Mouse (Mus musculus): ENCODE measurements at regions not wholly inside any gene's neighbourhood (a gene's known extent, or its start where the extent isn't known, plus 50 kb on each side); places are given as distances from the start of the nearest gene placed in this dataset.

- 77% methylated on average over 12 of the region's 12 CpGs for WGBS
- Histone ChIP-seq H3K4me2 (replicated peaks) (no peak overlapping the region), H3K9me3 (no peaks in the 10 kb centered on the region), H3K36me3 (no peaks in the 10 kb centered on the region), H3K9ac (replicated peaks) (no peak overlapping the region), H3K4me1 (no peaks in the 10 kb centered on the region), H3K27me3 (no peaks in the 10 kb centered on the region), H3K27ac (replicated peaks) (no peak overlapping the region), H3K4me3 (no peak overlapping the region)
- no peak for ATAC-seq (ENCODE audit: low FRiP score, low read depth)
Observed at GRCm38 (mm10) chr2:115090430-115091175, 435.8 kb upstream of the Dph6 start.

GRCm38 (mm10) chr2:115095351-115095750 is 440.6 kb upstream of the Dph6 start:
- no peak overlapping the region for H3K4me2 ChIP-seq (replicated peaks)
- ATAC-seq (ENCODE audit: low FRiP score, low read depth) = no peak
- no peaks in the 10 kb centered on the region for H3K4me1 ChIP-seq
- H3K9me3 ChIP-seq = no peaks in the 10 kb centered on the region
- no peak overlapping the region for H3K4me3 ChIP-seq
- H3K27ac ChIP-seq (replicated peaks) = no peak overlapping the region
- 88% methylated on average over 12 of the region's 12 CpGs for WGBS
- no peaks in the 10 kb centered on the region for H3K36me3 ChIP-seq
- H3K9ac ChIP-seq (replicated peaks) = no peak overlapping the region
- no peaks in the 10 kb centered on the region for H3K27me3 ChIP-seq

- Histone ChIP-seq H3K36me3 (no peaks in the 10 kb centered on the region), H3K27me3 (no peaks in the 10 kb centered on the region), H3K4me1 (no peaks in the 10 kb centered on the region), H3K9ac (replicated peaks) (no peak overlapping the region), H3K4me2 (replicated peaks) (no peak overlapping the region), H3K9me3 (no peaks in the 10 kb centered on the region), H3K4me3 (no peak overlapping the region), H3K27ac (replicated peaks) (no peak overlapping the region)
- 81% methylated on average over 3 of the region's 3 CpGs for WGBS
- no peak for ATAC-seq (ENCODE audit: low FRiP score, low read depth)
Observed at GRCm38 (mm10) chr2:115101501-115101900, 446.7 kb upstream of the Dph6 start.

GRCm38 (mm10) chr2:115119429-115120205 is 461.9 kb upstream of the BC052040 start:
- peak; percentile 94 for ATAC-seq (ENCODE audit: low FRiP score, low read depth)
- Histone ChIP-seq H3K4me2 (replicated peaks) (no peak overlapping the region), H3K27me3 (no peaks in the 10 kb centered on the region), H3K36me3 (no peaks in the 10 kb centered on the region), H3K4me3 (no peak overlapping the region), H3K4me1 (peaks cover 11% of the 10 kb centered on the region), H3K9me3 (no peaks in the 10 kb centered on the region), H3K27ac (replicated peaks) (no peak overlapping the region; the same call in 1 of the 2 replicates), H3K9ac (replicated peaks) (no peak overlapping the region)
- WGBS = 58% methylated on average over 9 of the region's 9 CpGs

GRCm38 (mm10) chr2:115120206-115120503 is 461.4 kb upstream of the BC052040 start:
- no peaks in the 10 kb centered on the region for H3K9me3 ChIP-seq
- peak; percentile 91 for ATAC-seq (ENCODE audit: low FRiP score, low read depth)
- peak overlapping the region; percentile 73 for H3K27ac ChIP-seq (replicated peaks)
- 13% methylated on average over 3 of the region's 3 CpGs for WGBS
- no peak overlapping the region for H3K9ac ChIP-seq (replicated peaks)
- peaks cover 11% of the 10 kb centered on the region for H3K4me1 ChIP-seq
- H3K36me3 ChIP-seq = no peaks in the 10 kb centered on the region
- no peaks in the 10 kb centered on the region for H3K27me3 ChIP-seq
- H3K4me3 ChIP-seq = no peak overlapping the region
- H3K4me2 ChIP-seq (replicated peaks) = no peak overlapping the region

- H3K36me3 ChIP-seq = no peaks in the 10 kb centered on the region
- no peak overlapping the region for H3K27ac ChIP-seq (replicated peaks)
- H3K4me3 ChIP-seq = no peak overlapping the region
- H3K9me3 ChIP-seq = no peaks in the 10 kb centered on the region
- ATAC-seq (ENCODE audit: low FRiP score, low read depth) = no peak
- H3K9ac ChIP-seq (replicated peaks) = no peak overlapping the region
- 85% methylated on average over 6 of the region's 6 CpGs for WGBS
- peaks cover 14% of the 10 kb centered on the region for H3K27me3 ChIP-seq
- peaks cover 4% of the 10 kb centered on the region for H3K4me1 ChIP-seq
- no peak overlapping the region for H3K4me2 ChIP-seq (replicated peaks)
Observed at GRCm38 (mm10) chr2:115126625-115127369, 454.7 kb upstream of the BC052040 start.

GRCm38 (mm10) chr2:115131746-115132145 is 449.8 kb upstream of the BC052040 start:
- Histone ChIP-seq H3K27ac (replicated peaks) (0 out of 2 replicates have a peak overlapping the region, but pooled peaks have one; percentile 25), H3K4me3 (no peak overlapping the region), H3K9me3 (no peaks in the 10 kb centered on the region), H3K36me3 (no peaks in the 10 kb centered on the region), H3K4me1 (peaks cover 13% of the 10 kb centered on the region), H3K4me2 (replicated peaks) (peak overlapping the region; percentile 5; the same call in 1 of the 2 replicates), H3K27me3 (peaks cover 23% of the 10 kb centered on the region), H3K9ac (replicated peaks) (no peak overlapping the region)
- no peak; the same call in 1 of the 2 replicates for ATAC-seq (ENCODE audit: low FRiP score, low read depth)
- 13% methylated on average over 2 of the region's 2 CpGs for WGBS

- H3K9me3 ChIP-seq = no peaks in the 10 kb centered on the region
- H3K36me3 ChIP-seq = no peaks in the 10 kb centered on the region
- peaks cover 20% of the 10 kb centered on the region for H3K27me3 ChIP-seq
- peaks cover 15% of the 10 kb centered on the region for H3K4me1 ChIP-seq
- H3K27ac ChIP-seq (replicated peaks) = no peak overlapping the region
- 0 out of 2 replicates have a peak overlapping the region, but pooled peaks have one; percentile 5 for H3K4me2 ChIP-seq (replicated peaks)
- WGBS = 6% methylated on average over 1 of the region's 1 CpGs
- no peak overlapping the region for H3K9ac ChIP-seq (replicated peaks)
- no peak overlapping the region for H3K4me3 ChIP-seq
- ATAC-seq (ENCODE audit: low FRiP score, low read depth) = peak; percentile 90
Observed at GRCm38 (mm10) chr2:115132165-115132592, 449.3 kb upstream of the BC052040 start.

GRCm38 (mm10) chr2:115141416-115141815 is 440.1 kb upstream of the BC052040 start:
- Histone ChIP-seq H3K27me3 (no peaks in the 10 kb centered on the region), H3K27ac (replicated peaks) (no peak overlapping the region), H3K4me1 (0 out of 2 replicates have a peak, but pooled peaks cover 4% of the 10 kb centered on the region), H3K4me3 (no peak overlapping the region), H3K36me3 (no peaks in the 10 kb centered on the region), H3K9me3 (no peaks in the 10 kb centered on the region), H3K4me2 (replicated peaks) (no peak overlapping the region), H3K9ac (replicated peaks) (no peak overlapping the region)
- no peak for ATAC-seq (ENCODE audit: low FRiP score, low read depth)

- Histone ChIP-seq H3K4me1 (no peaks in the 10 kb centered on the region), H3K4me3 (no peak overlapping the region), H3K27ac (replicated peaks) (no peak overlapping the region), H3K9me3 (no peaks in the 10 kb centered on the region), H3K9ac (replicated peaks) (no peak overlapping the region), H3K27me3 (no peaks in the 10 kb centered on the region), H3K4me2 (replicated peaks) (no peak overlapping the region), H3K36me3 (no peaks in the 10 kb centered on the region)
- ATAC-seq (ENCODE audit: low FRiP score, low read depth) = no peak
- 74% methylated on average over 5 of the region's 5 CpGs for WGBS
Observed at GRCm38 (mm10) chr2:115172111-115172510, 409.4 kb upstream of the BC052040 start.

- Histone ChIP-seq H3K9me3 (no peaks in the 10 kb centered on the region), H3K4me1 (no peaks in the 10 kb centered on the region), H3K36me3 (no peaks in the 10 kb centered on the region), H3K27me3 (no peaks in the 10 kb centered on the region), H3K9ac (replicated peaks) (no peak overlapping the region), H3K4me2 (replicated peaks) (no peak overlapping the region), H3K27ac (replicated peaks) (no peak overlapping the region), H3K4me3 (no peak overlapping the region)
- 89% methylated on average over 1 of the region's 1 CpGs for WGBS
- ATAC-seq (ENCODE audit: low FRiP score, low read depth) = no peak
Observed at GRCm38 (mm10) chr2:115177076-115177475, 404.4 kb upstream of the BC052040 start.

- peaks cover 2% of the 10 kb centered on the region; the same call in 1 of the 2 replicates for H3K4me1 ChIP-seq
- H3K27me3 ChIP-seq = no peaks in the 10 kb centered on the region
- H3K9ac ChIP-seq (replicated peaks) = no peak overlapping the region
- H3K9me3 ChIP-seq = no peaks in the 10 kb centered on the region
- no peak for ATAC-seq (ENCODE audit: low FRiP score, low read depth)
- no peaks in the 10 kb centered on the region for H3K36me3 ChIP-seq
- H3K4me2 ChIP-seq (replicated peaks) = no peak overlapping the region
- no peak overlapping the region for H3K27ac ChIP-seq (replicated peaks)
- H3K4me3 ChIP-seq = no peak overlapping the region
- WGBS = 46% methylated on average over 1 of the region's 1 CpGs
Observed at GRCm38 (mm10) chr2:115177896-115178295, 403.6 kb upstream of the BC052040 start.
